Comparison of ENCODE assay signal across 10 mouse cellular contexts in the genomic region with DNA sequence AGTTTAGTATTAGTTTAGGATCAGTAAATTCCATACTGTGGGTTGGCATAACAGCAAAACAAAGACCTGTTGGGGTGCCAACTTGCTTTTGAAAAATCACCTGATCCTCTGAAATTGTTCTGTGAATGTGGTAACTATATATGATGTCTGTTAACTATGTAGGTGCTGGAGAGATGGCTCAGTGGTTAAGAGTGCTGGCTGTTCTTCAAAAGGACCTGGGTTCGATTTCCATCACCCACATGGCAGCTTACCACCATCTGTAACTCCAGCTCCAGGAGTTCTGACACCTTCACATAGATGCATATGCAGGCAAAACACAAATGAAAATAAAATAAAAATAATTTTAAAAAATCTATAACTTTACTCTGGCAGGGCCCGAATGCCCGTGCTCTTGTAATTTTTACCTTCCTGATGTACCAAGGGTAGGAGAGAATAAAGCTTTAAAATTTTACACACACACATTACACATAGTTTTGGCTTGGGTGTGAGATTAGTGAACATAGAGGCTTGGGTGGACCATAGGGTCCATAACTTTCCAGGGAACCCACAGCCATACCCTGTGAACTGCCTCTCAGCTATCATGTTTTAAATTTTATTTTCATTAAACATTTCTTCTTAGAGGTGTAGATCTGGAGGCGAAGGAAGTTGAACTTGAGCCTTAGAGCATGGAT. TPM values are rescaled to one million over a fixed set of nuclear protein-coding genes. Genes with fewer than 3 reads are reported as not detected.
A peak's percentile ranks its signal among the peaks of the same experiment; 100 is the strongest.
DNase-seq lines count a peak whose midpoint lies in the region; ATAC-seq and TF ChIP-seq lines count a peak whose summit lies in the region.
"Had no signal": no experiment of that assay in that cellular context is flagged by ENCODE, and none has a peak within 500 bp of the region (broad histone marks: within the 10 kb centered on the region; RNA-seq: fewer than 3 reads in every experiment).

No protein-coding gene starts in this region.

- H3K36me3 ChIP-seq in heart, embryonic 12.5 days, result no peaks in the 10 kb centered on the region
- H3K36me3 ChIP-seq in midbrain, embryonic 10.5 days, result peaks cover 18% of the 10 kb centered on the region
- H3K36me3 ChIP-seq in midbrain, postnatal 0 days (ENCODE audit: insufficient read depth, low read length), result no peaks in the 10 kb centered on the region
- peaks cover 9% of the 10 kb centered on the region; the same call in 1 of the 2 replicates for H3K36me3 ChIP-seq in liver, embryonic 12.5 days

- 93% methylated on average over 4 of the region's 4 CpGs for WGBS in heart, embryonic 12.5 days
- WGBS in midbrain, embryonic 10.5 days, result 96% methylated on average over 4 of the region's 4 CpGs
- 95% methylated on average over 4 of the region's 4 CpGs for WGBS in midbrain, postnatal 0 days
- WGBS in liver, embryonic 12.5 days (ENCODE audit: insufficient replicate concordance), result 93% methylated on average over 4 of the region's 4 CpGs

- H3K4me2 ChIP-seq in heart, embryonic 12.5 days, result no peak overlapping the region
- no peak overlapping the region; the same call in 1 of the 2 replicates for H3K4me2 ChIP-seq in midbrain, postnatal 0 days (ENCODE audit: low read depth, low read length, poor library complexity, severe bottlenecking)
- peak overlapping the region; percentile 88 for H3K4me2 ChIP-seq in liver, embryonic 12.5 days

- no peak overlapping the region; the same call in 1 of the 2 replicates for H3K9ac ChIP-seq in heart, embryonic 12.5 days
- H3K9ac ChIP-seq in midbrain, postnatal 0 days (replicated peaks; ENCODE audit: low read length, poor library complexity, severe bottlenecking), result no peak overlapping the region
- no peak overlapping the region for H3K9ac ChIP-seq in liver, embryonic 12.5 days

- no peak for ATAC-seq in heart, embryonic 12.5 days (ENCODE audit: insufficient number of reproducible peaks, low FRiP score)
- no peak for ATAC-seq in midbrain, postnatal 0 days (ENCODE audit: low FRiP score)
- no peak for ATAC-seq in liver, embryonic 12.5 days

- no peaks in the 10 kb centered on the region for H3K9me3 ChIP-seq in heart, embryonic 12.5 days (replicated peaks)
- no peaks in the 10 kb centered on the region for H3K9me3 ChIP-seq in midbrain, embryonic 10.5 days (replicated peaks)
- no peaks in the 10 kb centered on the region for H3K9me3 ChIP-seq in midbrain, postnatal 0 days (ENCODE audit: low read length)
- no peaks in the 10 kb centered on the region for H3K9me3 ChIP-seq in liver, embryonic 12.5 days (replicated peaks)

- H3K4me3 ChIP-seq in heart, embryonic 12.5 days, result no peak overlapping the region
- H3K4me3 ChIP-seq in midbrain, embryonic 10.5 days, result peak overlapping the region; percentile 85; the same call in 1 of the 2 replicates
- no peak overlapping the region for H3K4me3 ChIP-seq in midbrain, postnatal 0 days (ENCODE audit: low read depth, low read length)
- H3K4me3 ChIP-seq in liver, embryonic 12.5 days, result peak overlapping the region; percentile 95

- intact Hi-C loops in heart, postnatal 14 days (cut with DNase I), result loop anchor here (5.0 kb wide), 1 partner anchor 42 kb away; no protein-coding TSS in a partner anchor

- no peak for TF ChIP-seq CTCF in midbrain, postnatal 0 days (IDR thresholded peaks at IDR 0.05)

- no peak for DNase-seq in heart, postnatal 14 days
- no peak for DNase-seq in midbrain, embryonic 10.5 days (ENCODE audit: low spot score)
- DNase-seq in midbrain, postnatal 0 days (ENCODE audit: low spot score), result no peak
- no peak for DNase-seq in right cerebral cortex, adult 2 months (ENCODE audit: low spot score in 2 of 2)
- no peak for DNase-seq in spleen, postnatal 36 days (ENCODE audit: low spot score in 2 of 2)
- DNase-seq in right cerebral cortex, postnatal 4 days, result no peak
- DNase-seq: adrenal gland, postnatal 10 days; left cerebral cortex, postnatal 4 days had no signal

- peak overlapping the region; percentile 98; the same call in 1 of the 2 replicates for H3K27ac ChIP-seq in heart, embryonic 12.5 days (ENCODE audit: poor library complexity, severe bottlenecking)
- H3K27ac ChIP-seq in midbrain, embryonic 10.5 days (replicated peaks), result peak overlapping the region; percentile 99
- no peak overlapping the region for H3K27ac ChIP-seq in midbrain, postnatal 0 days (ENCODE audit: low read depth, low read length)
- peak overlapping the region; percentile 98; the same call in 1 of the 2 replicates for H3K27ac ChIP-seq in liver, embryonic 12.5 days

- H3K27me3 ChIP-seq in heart, embryonic 12.5 days (replicated peaks), result no peaks in the 10 kb centered on the region
- H3K27me3 ChIP-seq in midbrain, embryonic 10.5 days (ENCODE audit: low read depth, poor library complexity, severe bottlenecking), result no peaks in the 10 kb centered on the region
- H3K27me3 ChIP-seq in midbrain, postnatal 0 days (ENCODE audit: insufficient read depth, low read length), result no peaks in the 10 kb centered on the region
- no peaks in the 10 kb centered on the region for H3K27me3 ChIP-seq in liver, embryonic 12.5 days (replicated peaks)

- H3K4me1 ChIP-seq in heart, embryonic 12.5 days (replicated peaks), result peaks cover 10% of the 10 kb centered on the region
- peaks cover 19% of the 10 kb centered on the region for H3K4me1 ChIP-seq in midbrain, embryonic 10.5 days
- 0 out of 2 replicates have a peak, but pooled peaks cover 6% of the 10 kb centered on the region for H3K4me1 ChIP-seq in midbrain, postnatal 0 days (ENCODE audit: insufficient read depth, low read length)
- peaks cover 48% of the 10 kb centered on the region for H3K4me1 ChIP-seq in liver, embryonic 12.5 days

RNA-seq across cellular contexts. Expression of a gene that starts 1.4 kb away (rescaled TPM):
- polyA plus RNA-seq in heart, embryonic 12.5 days (2016; fragmentation: Nextera tagmentation; extraction: Ambion mirVana), result 61.2 and 64.1 TPM in 2 replicates
- total RNA-seq in heart, postnatal 14 days (2021), result 10 to 100 TPM; 22.8 to 32.9 TPM
- polyA plus RNA-seq in midbrain, embryonic 10.5 days (2016; fragmentation: Nextera tagmentation; extraction: Ambion mirVana), result 106 and 108 TPM in 2 replicates
- total RNA-seq in midbrain, postnatal 0 days (2014; rRNA removed), result 45.6 and 71.3 TPM in 2 replicates
- 64.3 and 67.1 TPM in 2 replicates for polyA plus RNA-seq in midbrain, postnatal 0 days (2015; fragmentation: Nextera tagmentation; extraction: Ambion mirVana)
- polyA plus RNA-seq in liver, embryonic 12.5 days (2016; fragmentation: Nextera tagmentation; extraction: Ambion mirVana), result 57.9 and 60.0 TPM in 2 replicates

RNA-seq across cellular contexts. Expression of a gene that starts 24.6 kb away (rescaled TPM):
- polyA plus RNA-seq in heart, embryonic 12.5 days (2016; fragmentation: Nextera tagmentation; extraction: Ambion mirVana), result 0.23 and 0.60 TPM in 2 replicates
- 1 to 10 TPM; 1.9 to 3.2 TPM for total RNA-seq in heart, postnatal 14 days (2021)
- polyA plus RNA-seq in midbrain, embryonic 10.5 days (2016; fragmentation: Nextera tagmentation; extraction: Ambion mirVana), result 0.86 and 0.87 TPM in 2 replicates
- 0.99 and 1.5 TPM in 2 replicates for total RNA-seq in midbrain, postnatal 0 days (2014; rRNA removed)
- polyA plus RNA-seq in midbrain, postnatal 0 days (2015; fragmentation: Nextera tagmentation; extraction: Ambion mirVana), result 0.38 and 0.62 TPM in 2 replicates
- 5.8 and 6.2 TPM in 2 replicates for polyA plus RNA-seq in liver, embryonic 12.5 days (2016; fragmentation: Nextera tagmentation; extraction: Ambion mirVana)

Comparison
In these comparisons a context has a peak if more than half of its experiments do, and no peak if none do; other contexts are left out.
1. H3K4me3 ChIP-seq: peak in midbrain, embryonic 10.5 days (single experiment) and liver, embryonic 12.5 days (single experiment); none in heart, embryonic 12.5 days (single experiment) and midbrain, postnatal 0 days (single experiment).